Mouse (Mus musculus) midbrain, embryonic 16.5 days (tissue): ENCODE measurements around the gene Zbtb17. TPM values are rescaled to one million over a fixed set of nuclear protein-coding genes. Genes with fewer than 3 reads are reported as not detected.

Experiments used
- ATAC-seq: fragments of 200-750 bp; cut with Nextera tagmentation; 2 replicates; pipeline ENCODE4 v1.8.0; 2017; ENCODE audit warnings: moderate TSS enrichment
- H3K27ac ChIP-seq: fragments of 300-500 bp; sonication (generic); 2 replicates; pipeline ENCODE4 v1.5.1; 2014; ENCODE audit warnings: mild to moderate bottlenecking, low read length, mixed read lengths
- H3K27me3 ChIP-seq: fragments of 300-500 bp; sonication (generic); 2 replicates; pipeline ENCODE4 v1.6.1; 2014; ENCODE audit warnings: low read depth, low read length, mixed read lengths; ENCODE audit not compliant: control insufficient read depth, insufficient read depth
- H3K36me3 ChIP-seq: fragments of 300-500 bp; sonication (generic); 2 replicates; pipeline ENCODE4 v1.6.1; 2014; ENCODE audit warnings: mild to moderate bottlenecking, low read length, moderate library complexity, mixed read lengths; ENCODE audit not compliant: control insufficient read depth, insufficient read depth
- H3K4me1 ChIP-seq: fragments of 300-500 bp; sonication (generic); 2 replicates; pipeline ENCODE4 v1.6.1; 2014; ENCODE audit warnings: mild to moderate bottlenecking, low read length, mixed read lengths; ENCODE audit not compliant: control insufficient read depth, insufficient read depth
- H3K4me2 ChIP-seq: fragments of 300-500 bp; sonication (generic); 2 replicates; pipeline ENCODE4 v1.6.1; 2014; ENCODE audit warnings: mild to moderate bottlenecking, low read length, mixed read lengths
- H3K4me3 ChIP-seq: fragments of 300-500 bp; sonication (generic); 2 replicates; pipeline ENCODE4 v1.5.1; 2014; ENCODE audit warnings: low read depth, mild to moderate bottlenecking, low read length, moderate library complexity, mixed read lengths
- H3K9ac ChIP-seq: fragments of 300-500 bp; sonication (generic); 2 replicates; pipeline ENCODE4 v1.6.1; 2014; ENCODE audit warnings: low read depth, low read length, mixed read lengths
- H3K9me3 ChIP-seq: fragments of 300-500 bp; sonication (generic); replicated peaks from 2 replicates; pipeline ENCODE4 v1.6.1; 2014; ENCODE audit warnings: mild to moderate bottlenecking, low read length, mixed read lengths; ENCODE audit not compliant: control insufficient read depth, poor library complexity, severe bottlenecking
- WGBS: fragments of 180-500 bp; shearing (Covaris S2); extraction: QIAGEN DNeasy Blood & Tissue Kit; methylation state at CpG from one replicate; pipeline ENCODE4 v1.1.7; 2014; 5-methylcytosine and 5-hydroxymethylcytosine counted together
- polyA plus RNA-seq: library from polyadenylated mRNA; unstranded; fragments of >200 nt; fragmentation: Nextera tagmentation; extraction: Ambion mirVana; gene quantifications from 2 replicates; pipeline ENCODE4 v1.2.1, GENCODE M21; 2015

The Zbtb17 gene
- polyA plus RNA-seq, 1 experiment from 2014 or later, result 42.7 TPM

DNA sequence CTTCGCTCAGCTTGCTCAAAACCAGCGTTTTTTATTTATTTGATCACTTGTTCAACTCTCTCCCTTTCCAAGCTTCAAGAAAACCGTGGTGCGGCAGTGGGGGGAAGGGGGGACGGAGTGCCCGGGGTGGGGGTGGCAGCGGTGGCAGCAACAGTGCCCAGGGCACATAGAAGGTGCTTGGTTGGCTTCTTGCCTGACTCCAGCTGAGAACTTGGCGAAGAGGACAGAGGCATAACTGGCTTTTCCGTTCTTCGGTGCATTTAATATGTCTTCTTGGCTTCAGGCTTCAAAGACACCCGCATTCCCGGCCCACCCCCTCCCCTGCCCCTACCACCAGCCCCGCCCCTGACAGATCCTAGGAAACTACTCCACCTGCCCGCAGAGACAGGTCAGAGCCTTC is 11.8 kb upstream of the Zbtb17 start:
- no peaks in the 10 kb centered on the region for H3K36me3 ChIP-seq
- no peak overlapping the region for H3K27ac ChIP-seq
- H3K9ac ChIP-seq, result no peak overlapping the region
- no peak overlapping the region for H3K4me3 ChIP-seq
- H3K4me1 ChIP-seq, result no peaks in the 10 kb centered on the region
- ATAC-seq, result no peak
- H3K4me2 ChIP-seq, result no peak overlapping the region
- H3K9me3 ChIP-seq, result no peaks in the 10 kb centered on the region
- H3K27me3 ChIP-seq, result no peaks in the 10 kb centered on the region; the same call in 1 of the 2 replicates
- 66% methylated on average over 14 of the region's 14 CpGs for WGBS

DNA sequence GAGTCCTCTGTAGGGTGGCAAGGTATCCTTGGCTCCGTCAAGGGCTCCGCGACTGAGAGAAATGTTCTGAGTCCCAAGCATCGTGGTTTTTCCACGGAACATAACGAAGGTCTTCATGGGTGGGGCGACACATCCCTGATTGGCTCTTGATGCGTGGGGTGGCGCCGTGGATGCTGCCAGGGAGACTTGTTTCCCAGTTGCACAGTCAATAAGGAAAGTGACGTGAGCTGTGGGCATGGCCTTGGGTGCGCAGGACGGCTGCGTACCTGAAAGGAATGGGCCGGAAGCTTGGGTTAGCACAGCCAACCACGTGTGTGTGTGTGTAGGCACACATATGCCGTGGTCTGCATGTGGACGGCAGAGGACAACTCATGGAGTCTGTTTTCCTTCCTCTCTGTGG is 11.3 kb upstream of the Zbtb17 start:
- Histone ChIP-seq H3K36me3 (no peaks in the 10 kb centered on the region), H3K9ac (no peak overlapping the region), H3K27ac (no peak overlapping the region), H3K4me2 (no peak overlapping the region), H3K27me3 (no peaks in the 10 kb centered on the region; the same call in 1 of the 2 replicates), H3K4me3 (no peak overlapping the region), H3K9me3 (no peaks in the 10 kb centered on the region), H3K4me1 (no peaks in the 10 kb centered on the region)
- no peak for ATAC-seq
- 80% methylated on average over 18 of the region's 18 CpGs for WGBS

DNA sequence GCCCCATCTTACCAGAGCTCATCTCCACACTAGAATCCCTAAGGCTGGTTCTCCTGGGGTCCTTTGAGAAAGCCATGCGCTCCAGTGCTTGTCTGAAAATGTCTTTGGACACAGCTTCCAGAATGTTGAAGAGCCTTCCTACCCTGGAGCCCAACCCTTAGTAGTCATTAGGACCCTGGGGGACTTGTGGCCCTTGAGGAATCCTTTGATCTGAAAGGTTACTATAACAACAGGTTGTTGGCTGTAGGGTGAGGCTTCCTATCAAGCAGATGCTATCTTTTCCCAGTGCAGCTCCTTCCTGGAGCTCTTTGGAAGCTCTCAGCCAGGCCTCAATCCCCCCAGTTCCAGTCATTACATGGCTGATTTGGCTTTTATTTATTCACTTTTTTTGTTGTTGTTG is 8.5 kb upstream of the Zbtb17 start, which contains the start of gene Srarp:
Srarp (minus strand) TSS at position 132 of the 400 bp plus-strand sequence.
- 87% methylated on average over 1 of the region's 1 CpGs for WGBS
- H3K27ac ChIP-seq, result no peak within 1 kb of the TSS
- no peak within 1 kb of the TSS for H3K9ac ChIP-seq
- H3K9me3 ChIP-seq, result no peaks in the 10 kb centered on the region
- no peaks in the 10 kb centered on the region for H3K4me1 ChIP-seq
- no peaks in the 10 kb centered on the region for H3K36me3 ChIP-seq
- H3K27me3 ChIP-seq, result no peaks in the 10 kb centered on the region
- H3K4me3 ChIP-seq, result no peak within 1 kb of the TSS
- no peak for ATAC-seq
- no peak within 1 kb of the TSS for H3K4me2 ChIP-seq

DNA sequence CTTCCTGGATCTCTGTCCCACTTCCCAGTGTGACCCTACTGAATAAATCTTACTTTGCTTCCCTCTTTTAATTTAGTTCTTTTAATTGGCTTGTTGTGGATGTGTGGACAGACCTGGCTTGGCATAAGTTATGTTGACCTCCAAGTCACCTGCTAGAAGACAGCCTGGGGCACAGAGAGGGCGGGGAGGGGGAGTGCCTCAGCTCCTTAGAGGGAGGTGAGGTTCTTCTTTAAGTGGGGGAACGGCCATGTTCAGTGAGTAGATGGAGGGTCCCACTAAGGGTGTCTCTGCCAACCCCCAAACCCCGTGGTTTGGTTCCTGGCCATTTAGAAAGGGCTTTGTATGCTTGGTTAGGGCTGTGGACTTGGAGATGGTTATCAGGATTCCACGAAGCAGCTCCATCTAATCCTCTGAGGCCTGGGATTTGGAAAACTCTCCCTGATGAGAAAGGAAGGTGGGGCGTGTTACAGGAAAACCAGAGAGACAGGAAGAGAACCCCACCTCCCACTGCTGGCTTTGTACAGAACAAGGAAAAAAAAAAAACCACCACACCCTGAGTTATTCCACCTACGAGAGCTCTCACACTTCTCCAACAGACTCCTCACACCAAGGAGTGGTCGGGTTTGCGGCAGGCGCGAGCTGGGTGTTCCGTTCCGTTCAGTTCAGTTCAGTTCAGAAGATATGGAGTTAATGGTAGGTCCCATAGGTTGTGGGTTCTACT is 5.2 kb upstream of the Zbtb17 start:
- Histone ChIP-seq H3K27ac (no peak overlapping the region), H3K4me3 (no peak overlapping the region)
- whole genome bisulfite sequencing, result 86% methylated on average over 12 of the region's 12 CpGs

DNA sequence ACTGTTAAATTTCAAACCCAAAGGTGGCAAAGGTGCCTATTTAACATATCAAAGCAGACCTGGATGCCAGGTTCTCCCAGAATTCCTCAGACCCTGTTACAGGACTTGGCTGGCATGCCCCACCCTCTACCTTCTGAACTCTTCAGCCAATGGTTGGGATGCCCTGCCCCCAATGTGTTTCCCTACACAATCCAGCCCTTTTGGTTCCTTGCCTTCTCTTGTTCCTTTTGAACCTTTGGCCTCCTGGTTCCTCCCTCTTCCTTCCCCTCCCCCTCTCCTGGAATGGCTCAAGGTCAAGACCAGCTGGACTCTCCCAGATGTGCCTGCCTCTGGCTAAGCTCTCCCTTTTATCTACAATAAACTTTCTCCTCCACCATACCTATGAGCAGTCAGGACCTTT is 3.6 kb upstream of the Zbtb17 start:
- ATAC-seq, result no peak
- Histone ChIP-seq H3K4me3 (no peak overlapping the region), H3K4me1 (peaks cover 14% of the 10 kb centered on the region), H3K9me3 (no peaks in the 10 kb centered on the region), H3K27me3 (no peaks in the 10 kb centered on the region), H3K36me3 (no peaks in the 10 kb centered on the region), H3K9ac (no peak overlapping the region), H3K4me2 (no peak overlapping the region), H3K27ac (no peak overlapping the region)

More for the DNA sequence above, 5.2 kb upstream of the Zbtb17 start:
- Histone ChIP-seq H3K4me1 (peaks cover 5% of the 10 kb centered on the region; the same call in 1 of the 2 replicates), H3K36me3 (no peaks in the 10 kb centered on the region), H3K9ac (no peak overlapping the region), H3K4me2 (no peak overlapping the region), H3K27me3 (no peaks in the 10 kb centered on the region), H3K9me3 (no peaks in the 10 kb centered on the region)
- no peak for ATAC-seq

DNA sequence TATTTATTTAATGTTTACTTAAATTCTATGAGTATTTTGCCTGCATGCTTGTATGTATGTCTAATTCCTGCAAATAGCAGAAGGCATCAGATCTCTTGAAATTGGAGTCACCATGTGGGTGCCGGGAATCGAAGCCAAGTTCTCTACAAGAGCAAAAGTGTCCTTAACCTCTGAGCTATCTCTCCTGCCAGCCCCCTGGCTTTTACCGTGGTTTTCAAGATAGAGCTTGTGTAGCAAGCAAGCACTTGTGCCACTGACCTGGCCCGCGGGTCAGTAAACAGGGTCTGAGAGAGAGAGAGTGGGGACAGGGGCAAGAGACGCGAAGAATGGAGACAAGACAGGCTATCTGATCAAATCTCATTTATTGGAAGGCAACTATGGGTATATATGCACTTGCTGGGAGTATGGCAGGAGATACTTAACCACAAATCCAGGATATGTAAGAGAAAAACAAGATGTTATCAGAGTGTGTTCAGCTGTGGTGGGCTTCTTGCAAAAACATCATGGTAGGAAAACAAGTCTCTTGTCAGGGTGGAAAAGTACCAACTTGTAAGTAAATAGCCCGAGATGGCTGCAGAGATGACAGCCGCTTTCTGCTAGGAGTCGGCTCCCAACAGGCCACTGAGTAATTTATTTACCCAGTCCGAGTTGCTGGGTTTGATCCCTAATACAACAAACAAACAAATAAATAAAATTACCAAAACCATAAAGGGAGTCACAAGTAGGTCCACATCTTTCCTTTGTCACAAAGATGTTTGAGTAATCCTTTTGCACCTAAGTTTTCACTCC is 619 bp upstream of the Zbtb17 start:
- H3K27ac ChIP-seq, result no peak overlapping the region
- peaks cover 16% of the 10 kb centered on the region for H3K4me1 ChIP-seq
- H3K9me3 ChIP-seq, result no peaks in the 10 kb centered on the region
- H3K4me3 ChIP-seq, result peak overlapping the region; percentile 99
- H3K9ac ChIP-seq, result peak overlapping the region; percentile 99; the same call in 1 of the 2 replicates
- peaks cover 8% of the 10 kb centered on the region for H3K36me3 ChIP-seq
- ATAC-seq, result no peak
- 52% methylated on average over 11 of the region's 11 CpGs for WGBS
- peak overlapping the region; percentile 64 for H3K4me2 ChIP-seq
- H3K27me3 ChIP-seq, result no peaks in the 10 kb centered on the region

DNA sequence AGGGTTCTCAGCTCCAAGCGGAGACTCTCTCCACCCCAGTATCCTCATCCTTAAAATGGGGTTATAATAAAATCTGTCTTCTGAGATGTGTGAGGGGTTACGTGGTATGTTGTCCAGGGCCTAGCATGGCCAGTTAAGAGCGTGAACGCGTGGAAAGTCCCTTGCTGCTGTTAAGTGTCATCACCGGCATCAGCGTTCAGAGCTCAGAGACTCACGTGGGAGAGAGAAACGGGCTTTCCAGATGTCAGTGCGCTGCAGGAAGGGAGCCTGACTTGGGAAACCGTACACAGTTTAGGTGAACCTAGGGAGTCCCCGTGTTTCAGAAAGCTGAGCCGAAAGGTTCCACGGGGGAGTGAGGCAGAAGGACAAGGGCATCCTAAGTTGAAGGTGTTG is 870 bp downstream of the Zbtb17 start:
- Histone ChIP-seq H3K36me3 (peaks cover 16% of the 10 kb centered on the region), H3K4me1 (peaks cover 16% of the 10 kb centered on the region), H3K9me3 (no peaks in the 10 kb centered on the region), H3K27me3 (no peaks in the 10 kb centered on the region), H3K4me3 (peak overlapping the region; percentile 99), H3K4me2 (peak overlapping the region; percentile 89), H3K9ac (peak overlapping the region; percentile 99), H3K27ac (peak overlapping the region; percentile 88)
- 16% methylated on average over 14 of the region's 14 CpGs for WGBS
- no peak for ATAC-seq

DNA sequence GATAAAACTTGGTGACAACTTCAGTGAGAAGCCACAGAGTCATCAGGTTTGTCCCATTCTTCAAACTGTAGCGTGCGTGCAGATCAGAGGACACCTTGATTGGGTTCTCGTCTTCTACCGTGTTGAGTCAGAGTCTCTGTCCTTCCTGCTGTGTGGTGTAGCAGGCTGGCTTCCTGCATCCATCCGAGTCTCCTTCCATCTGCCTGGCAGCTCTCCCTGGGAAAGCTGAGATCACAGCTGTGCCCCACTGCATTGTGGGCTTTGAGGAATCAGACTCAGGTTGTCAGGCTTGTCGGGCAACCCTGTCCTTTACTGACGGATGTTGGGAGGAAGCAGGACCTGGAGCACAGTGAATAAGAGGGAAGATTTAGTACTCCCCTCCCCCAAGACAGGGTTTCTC is 1.8 kb downstream of the Zbtb17 start:
- no peak for ATAC-seq
- Histone ChIP-seq H3K4me1 (peaks cover 16% of the 10 kb centered on the region), H3K36me3 (peaks cover 16% of the 10 kb centered on the region), H3K4me3 (no peak overlapping the region), H3K9me3 (no peaks in the 10 kb centered on the region), H3K4me2 (no peak overlapping the region), H3K9ac (no peak overlapping the region), H3K27ac (no peak overlapping the region), H3K27me3 (no peaks in the 10 kb centered on the region)
- WGBS, result 77% methylated on average over 7 of the region's 7 CpGs

DNA sequence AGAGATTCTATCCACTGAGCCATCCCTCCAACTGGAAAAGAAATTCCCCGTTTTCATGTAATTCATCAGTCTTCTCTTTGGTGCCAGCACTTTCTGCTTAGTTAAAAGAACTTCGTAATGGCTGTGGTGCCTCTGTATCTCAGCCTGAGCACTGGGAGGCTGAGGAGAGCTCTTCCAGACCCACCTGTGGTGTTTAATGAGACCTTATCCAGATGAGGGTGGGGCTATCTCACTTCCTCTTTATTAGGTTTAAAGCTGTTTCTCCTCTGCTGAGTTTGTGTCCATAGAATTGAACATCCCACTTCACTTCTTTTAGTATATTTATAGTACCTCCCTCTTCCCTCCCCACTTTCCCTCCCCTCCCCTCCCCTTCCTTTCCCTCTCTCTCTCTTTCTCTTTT is 6.8 kb downstream of the Zbtb17 start:
- H3K9ac ChIP-seq, result no peak overlapping the region
- H3K36me3 ChIP-seq, result peaks cover 21% of the 10 kb centered on the region
- H3K4me1 ChIP-seq, result no peaks in the 10 kb centered on the region; the same call in 1 of the 2 replicates
- no peak overlapping the region for H3K27ac ChIP-seq
- no peaks in the 10 kb centered on the region for H3K9me3 ChIP-seq
- H3K4me3 ChIP-seq, result no peak overlapping the region
- no peak for ATAC-seq
- 88% methylated on average over 2 of the region's 2 CpGs for WGBS
- no peak overlapping the region for H3K4me2 ChIP-seq
- H3K27me3 ChIP-seq, result no peaks in the 10 kb centered on the region
